Mouse (Mus musculus) MEL (cell line): ENCODE measurements around the gene Scn1b. TPM values are rescaled to one million over a fixed set of nuclear protein-coding genes. Genes with fewer than 3 reads are reported as not detected.
A peak's percentile ranks its signal among the peaks of the same experiment; 100 is the strongest.

ENCODE experiments used
- DNase-seq: peaks from one replicate; pipeline ENCODE4 v3.0.0; 2011; ENCODE audit warnings: low read depth, low spot score
- H3K27ac ChIP-seq: 2 replicates; pipeline ENCODE4 v1.5.1; 2012; ENCODE audit warnings: low read depth, mild to moderate bottlenecking, control low read depth, low read length, moderate library complexity; ENCODE audit not compliant: control insufficient read depth
- H3K27me3 ChIP-seq, 2 experiments: fragments of 150-350 bp in 1 of 2; sonication (generic) in 1 of 2; 2 replicates each; pipeline ENCODE4 v1.6.1; 2012; ENCODE audit warnings: low read length in 2 of 2, mild to moderate bottlenecking in 2 of 2, improper control_type of control experiment in 1 of 2, moderate library complexity in 1 of 2; ENCODE audit not compliant: insufficient read depth in 2 of 2, control insufficient read depth in 1 of 2
- H3K36me3 ChIP-seq, 2 experiments: 2 replicates each; pipeline ENCODE4 v1.6.1; 2012 to 2014; ENCODE audit warnings: low read length in 2 of 2, improper control_type of control experiment in 1 of 2, inconsistent platforms in 1 of 2, mild to moderate bottlenecking in 1 of 2; ENCODE audit not compliant: insufficient read depth in 2 of 2, control insufficient read depth in 1 of 2
- H3K4me1 ChIP-seq, 2 experiments: fragments of 150-350 bp in 1 of 2; sonication (generic) in 1 of 2; 2 replicates each; pipeline ENCODE4 v1.6.1; 2012; ENCODE audit warnings: low read length in 2 of 2, improper control_type of control experiment in 1 of 2, mild to moderate bottlenecking in 1 of 2; ENCODE audit not compliant: insufficient read depth in 2 of 2, control insufficient read depth in 1 of 2
- H3K4me3 ChIP-seq, 2 experiments: fragments of 150-350 bp in 1 of 2; sonication (generic) in 1 of 2; 2 replicates each; pipeline ENCODE4 v1.5.1; 2012; ENCODE audit warnings: low read depth in 2 of 2, low read length in 2 of 2, mild to moderate bottlenecking in 2 of 2, moderate library complexity in 2 of 2, control low read depth in 1 of 2, improper control_type of control experiment in 1 of 2; ENCODE audit not compliant: control insufficient read depth in 1 of 2, insufficient read depth in 1 of 2
- H3K79me2 ChIP-seq: 2 replicates; pipeline ENCODE4 v1.6.1; 2012; ENCODE audit warnings: mild to moderate bottlenecking, low read length, moderate library complexity; ENCODE audit not compliant: control insufficient read depth, poor library complexity, insufficient read depth
- H3K9ac ChIP-seq: 2 replicates; pipeline ENCODE4 v1.6.1; 2012; ENCODE audit warnings: low read depth, mild to moderate bottlenecking, control low read depth, low read length, moderate library complexity; ENCODE audit not compliant: control insufficient read depth, poor library complexity, severe bottlenecking
- H3K9me3 ChIP-seq: fragments of 150-350 bp; sonication (generic); replicated peaks from 2 replicates; pipeline ENCODE4 v1.6.1; 2012; ENCODE audit warnings: mild to moderate bottlenecking, low read length, improper control_type of control experiment, moderate library complexity; ENCODE audit not compliant: insufficient read depth
- BHLHE40 ChIP-seq: IDR thresholded peaks from 2 replicates; pipeline ENCODE4 v1.6.1; 2012; ENCODE audit warnings: low read depth, mild to moderate bottlenecking, inconsistent platforms, low read length, improper control_type of control experiment, borderline replicate concordance
- CHD1 ChIP-seq: IDR thresholded peaks from 2 replicates; pipeline ENCODE4 v1.6.1; 2012; ENCODE audit warnings: low read depth, mild to moderate bottlenecking, inconsistent platforms, low read length, improper control_type of control experiment
- CHD2 ChIP-seq: IDR thresholded peaks from 2 replicates; pipeline ENCODE4 v1.6.1; 2011; ENCODE audit warnings: low read length, improper control_type of control experiment
- CTCF ChIP-seq, 3 experiments: IDR thresholded peaks in 2 of 3; conservative IDR thresholded peaks in 1 of 3; 2 replicates each; pipeline ENCODE4 v1.5.1; 2011 to 2012; ENCODE audit warnings: low read length in 3 of 3, low read depth in 2 of 3, mild to moderate bottlenecking in 2 of 3, improper control_type of control experiment in 1 of 3, inconsistent platforms in 1 of 3, mixed read lengths in 1 of 3, moderate library complexity in 1 of 3; ENCODE audit not compliant: control insufficient read depth in 1 of 3, insufficient read depth in 1 of 3, poor library complexity in 1 of 3, severe bottlenecking in 1 of 3
- EP300 ChIP-seq, 2 experiments: IDR thresholded peaks; 2 replicates each; pipeline ENCODE4 v1.6.1; 2011; ENCODE audit warnings: improper control_type of control experiment in 2 of 2, low read length in 2 of 2, low read depth in 1 of 2, mild to moderate bottlenecking in 1 of 2
- GABPA ChIP-seq: IDR thresholded peaks from 2 replicates; pipeline ENCODE4 v1.6.1; 2012; ENCODE audit warnings: low read depth, mild to moderate bottlenecking, inconsistent platforms, low read length, improper control_type of control experiment, moderate library complexity
- MAFK ChIP-seq: IDR thresholded peaks from 2 replicates; pipeline ENCODE4 v1.6.1; 2011; ENCODE audit warnings: low read depth, mild to moderate bottlenecking, low read length, improper control_type of control experiment, borderline replicate concordance
- MAX ChIP-seq: IDR thresholded peaks from 2 replicates; pipeline ENCODE4 v1.6.1; 2011; ENCODE audit warnings: low read length, improper control_type of control experiment
- MAZ ChIP-seq: IDR thresholded peaks from 2 replicates; pipeline ENCODE4 v1.6.1; 2012; ENCODE audit warnings: low read depth, mild to moderate bottlenecking, inconsistent platforms, low read length, improper control_type of control experiment
- MEF2A ChIP-seq: IDR thresholded peaks from 2 replicates; pipeline ENCODE4 v1.6.1; 2014; ENCODE audit warnings: low read depth, mild to moderate bottlenecking, inconsistent platforms, low read length, improper control_type of control experiment; ENCODE audit not compliant: poor library complexity, insufficient replicate concordance, severe bottlenecking; ENCODE audit errors: extremely low read depth
- MXI1 ChIP-seq: IDR thresholded peaks from 2 replicates; pipeline ENCODE4 v1.6.1; 2011; ENCODE audit warnings: mild to moderate bottlenecking, low read depth, low read length, improper control_type of control experiment
- MYB ChIP-seq: IDR thresholded peaks from 2 replicates; pipeline ENCODE4 v1.6.1; 2011; ENCODE audit warnings: mild to moderate bottlenecking, low read depth, low read length, improper control_type of control experiment
- POLR2AphosphoS2 ChIP-seq: IDR thresholded peaks from 2 replicates; pipeline ENCODE4 v1.6.1; 2011; ENCODE audit warnings: low read length, improper control_type of control experiment
- POLR2AphosphoS5 ChIP-seq: IDR thresholded peaks from 2 replicates; pipeline ENCODE4 v1.6.1; 2012; ENCODE audit warnings: low read depth, borderline replicate concordance, mild to moderate bottlenecking, inconsistent platforms, low read length, moderate library complexity, mixed read lengths
- RAD21 ChIP-seq: IDR thresholded peaks from 2 replicates; pipeline ENCODE4 v1.6.1; 2011; ENCODE audit warnings: mild to moderate bottlenecking, low read depth, low read length, improper control_type of control experiment
- SIN3A ChIP-seq: IDR thresholded peaks from 2 replicates; pipeline ENCODE4 v1.6.1; 2012; ENCODE audit warnings: low read length, improper control_type of control experiment, inconsistent platforms
- SMC3 ChIP-seq: IDR thresholded peaks from 2 replicates; pipeline ENCODE4 v1.6.1; 2011; ENCODE audit warnings: low read depth, low read length, improper control_type of control experiment
- TAL1 ChIP-seq: IDR thresholded peaks from 2 replicates; pipeline ENCODE4 v1.6.1; 2012; ENCODE audit warnings: mild to moderate bottlenecking, inconsistent platforms, low read length, moderate library complexity, mixed read lengths
- TBP ChIP-seq: IDR thresholded peaks from 2 replicates; pipeline ENCODE4 v1.8.0; 2011; ENCODE audit warnings: low read depth, low read length, improper control_type of control experiment
- TCF12 ChIP-seq: IDR thresholded peaks from 2 replicates; pipeline ENCODE4 v1.6.1; 2014; ENCODE audit warnings: low read depth, mild to moderate bottlenecking, inconsistent platforms, low read length, improper control_type of control experiment, moderate library complexity
- USF1 ChIP-seq: IDR thresholded peaks from 2 replicates; pipeline ENCODE4 v1.6.1; 2014; ENCODE audit warnings: low read depth, mild to moderate bottlenecking, inconsistent platforms, low read length, improper control_type of control experiment, moderate library complexity
- USF2 ChIP-seq, 2 experiments: IDR thresholded peaks; 2 replicates each; pipeline ENCODE4 v1.6.1; 2011 to 2012; ENCODE audit warnings: improper control_type of control experiment in 2 of 2, low read length in 2 of 2, borderline replicate concordance in 1 of 2, inconsistent platforms in 1 of 2, low read depth in 1 of 2, mild to moderate bottlenecking in 1 of 2; ENCODE audit not compliant: insufficient read depth in 1 of 2
- ZKSCAN1 ChIP-seq: IDR thresholded peaks from 2 replicates; pipeline ENCODE4 v1.6.1; 2012; ENCODE audit warnings: low read depth, mild to moderate bottlenecking, inconsistent platforms, low read length, improper control_type of control experiment, moderate library complexity
- ZNF384 ChIP-seq: IDR thresholded peaks from 2 replicates; pipeline ENCODE4 v1.6.1; 2012; ENCODE audit warnings: low read depth, mild to moderate bottlenecking, inconsistent platforms, low read length, improper control_type of control experiment
- polyA plus RNA-seq, 2 experiments: library from polyadenylated mRNA; stranded (reverse) in 1 of 2; unstranded in 1 of 2; fragments of >175 nt in 1 of 2; fragments of >200 nt in 1 of 2; gene quantifications; 2 replicates each; pipeline versions ENCODE4 v1.2.1 to v1.2.4; 2012; ENCODE audit warnings: low replicate concordance in 2 of 2, low read depth in 1 of 2; ENCODE audit not compliant: insufficient read length in 2 of 2, insufficient read depth in 1 of 2, missing spikeins in 1 of 2
- total RNA-seq: library from RNA; depleted of rRNA; stranded (reverse); fragments of 300-350 nt; gene quantifications from 2 replicates; pipeline ENCODE4 v1.2.3, GENCODE M21; 2012

Gene Scn1b
- total and polyA plus RNA-seq, 3 experiments: not detected

- peaks cover 0 to 8% of the 10 kb centered on the region in 2 experiments; a peak in 1 of 4 replicates for H3K36me3 ChIP-seq
Observed at GRCm38 (mm10) chr7:31106166-31106565, 20.6 kb downstream of the Scn1b start.

DNA sequence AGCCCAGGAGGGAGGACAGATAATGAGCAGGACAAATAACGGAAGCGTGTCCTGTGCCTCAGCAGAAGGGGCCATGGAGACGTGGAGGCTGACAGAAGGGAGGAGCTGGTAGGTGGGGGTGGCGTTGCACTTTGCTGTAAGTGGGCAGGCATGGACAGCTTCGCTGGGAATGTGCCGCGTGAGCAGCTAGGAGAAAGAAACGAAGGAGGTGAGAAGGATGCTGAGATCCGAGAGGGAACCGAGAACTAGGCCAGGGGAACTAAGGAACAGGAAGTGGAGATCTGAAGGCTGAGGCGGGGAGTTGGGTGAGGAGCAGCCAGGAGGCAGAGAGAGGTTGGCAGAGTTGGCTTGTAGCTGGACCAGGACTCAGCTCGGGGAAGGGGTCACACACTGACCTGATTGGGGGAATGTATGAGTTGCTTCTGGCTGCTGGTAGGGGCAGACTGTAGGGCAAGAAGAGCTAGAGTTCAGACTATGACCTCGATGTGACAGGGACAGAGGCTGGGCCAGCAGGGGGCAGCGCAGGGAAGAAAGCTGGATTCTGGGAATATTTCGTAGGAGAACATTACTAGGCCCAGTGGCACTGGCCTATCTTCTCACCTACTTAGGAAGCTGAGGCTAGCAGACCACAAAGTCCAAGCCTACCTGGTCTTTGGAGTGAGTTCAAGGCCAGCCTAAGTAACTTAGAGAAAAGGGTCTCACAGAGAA is 21.6 kb downstream of the Scn1b start:
- Histone ChIP-seq H3K36me3 (peaks cover 0 to 2% of the 10 kb centered on the region in 2 experiments; a peak in 1 of 4 replicates), H3K4me3 (no peak overlapping the region), H3K27me3 (no peaks in the 10 kb centered on the region), H3K4me1 (peaks cover 0 to 11% of the 10 kb centered on the region in 2 experiments; a peak in 1 of 4 replicates), H3K79me2 (no peaks in the 10 kb centered on the region), H3K9ac (no peak overlapping the region), H3K9me3 (no peaks in the 10 kb centered on the region), H3K27ac (no peak overlapping the region)
- TF ChIP-seq USF1: no peak
- no peak for TF ChIP-seq MYB
- TF ChIP-seq ZKSCAN1: no peak
- TF ChIP-seq EP300 (IDR thresholded peaks at IDR 0.05; ENCODE audit: low read depth in 1 of 2, low read length in 2 of 2): no peak
- TF ChIP-seq MAZ: no peak
- TF ChIP-seq SIN3A: no peak
- no peak for TF ChIP-seq GABPA
- peak; percentile 61 to 81 (median 66) for TF ChIP-seq CTCF (IDR thresholded peaks at IDR 0.05 in 2 of 3, conservative IDR thresholded peaks at IDR 0.05 in 1 of 3; ENCODE audit: control insufficient read depth in 1 of 3, insufficient read depth in 1 of 3, low read depth in 2 of 3, low read length in 3 of 3, poor library complexity in 1 of 3, severe bottlenecking in 1 of 3)
- peak; percentile 47 for TF ChIP-seq RAD21
- TF ChIP-seq POLR2AphosphoS2: no peak
- TF ChIP-seq USF2 (IDR thresholded peaks at IDR 0.05; ENCODE audit: borderline replicate concordance in 1 of 2, insufficient read depth in 1 of 2, low read depth in 1 of 2, low read length in 2 of 2): no peak
- no peak for TF ChIP-seq TBP
- TF ChIP-seq MEF2A: no peak
- no peak for TF ChIP-seq MAX
- TF ChIP-seq CHD2: no peak
- no peak for TF ChIP-seq TCF12
- TF ChIP-seq CHD1: no peak
- TF ChIP-seq SMC3: peak; percentile 59
- peak; percentile 31 for DNase-seq

More at GRCm38 (mm10) chr7:31106166-31106565, 20.6 kb downstream of the Scn1b start:
- DNase-seq: no peak
- no peak overlapping the region for H3K27ac ChIP-seq
- no peaks in the 10 kb centered on the region for H3K9me3 ChIP-seq
- no peaks in the 10 kb centered on the region for H3K27me3 ChIP-seq
- TF ChIP-seq MXI1 (no peak), MAFK (no peak), POLR2AphosphoS5 (no peak), BHLHE40 (no peak), MEF2A (no peak), RAD21 (no peak), ZNF384 (no peak), ZKSCAN1 (no peak), CTCF (IDR thresholded peaks at IDR 0.05 in 2 of 3, conservative IDR thresholded peaks at IDR 0.05 in 1 of 3; ENCODE audit: control insufficient read depth in 1 of 3, insufficient read depth in 1 of 3, low read depth in 2 of 3, low read length in 3 of 3, poor library complexity in 1 of 3, severe bottlenecking in 1 of 3) (no peak), TAL1 (no peak)
- H3K4me1 ChIP-seq: peaks cover 0 to 16% of the 10 kb centered on the region in 2 experiments; a peak in 1 of 4 replicates
- no peaks in the 10 kb centered on the region for H3K79me2 ChIP-seq
- H3K4me3 ChIP-seq: no peak overlapping the region
- H3K9ac ChIP-seq: no peak overlapping the region
